Mouse (Mus musculus) testis, postnatal 14 days (tissue): ENCODE results near the gene Klhdc2.

ENCODE experiments used
- DNase-seq: peaks from one replicate; pipeline ENCODE4 v3.0.0; 2021; ENCODE audit warnings: low spot score

Gene Klhdc2

DNA sequence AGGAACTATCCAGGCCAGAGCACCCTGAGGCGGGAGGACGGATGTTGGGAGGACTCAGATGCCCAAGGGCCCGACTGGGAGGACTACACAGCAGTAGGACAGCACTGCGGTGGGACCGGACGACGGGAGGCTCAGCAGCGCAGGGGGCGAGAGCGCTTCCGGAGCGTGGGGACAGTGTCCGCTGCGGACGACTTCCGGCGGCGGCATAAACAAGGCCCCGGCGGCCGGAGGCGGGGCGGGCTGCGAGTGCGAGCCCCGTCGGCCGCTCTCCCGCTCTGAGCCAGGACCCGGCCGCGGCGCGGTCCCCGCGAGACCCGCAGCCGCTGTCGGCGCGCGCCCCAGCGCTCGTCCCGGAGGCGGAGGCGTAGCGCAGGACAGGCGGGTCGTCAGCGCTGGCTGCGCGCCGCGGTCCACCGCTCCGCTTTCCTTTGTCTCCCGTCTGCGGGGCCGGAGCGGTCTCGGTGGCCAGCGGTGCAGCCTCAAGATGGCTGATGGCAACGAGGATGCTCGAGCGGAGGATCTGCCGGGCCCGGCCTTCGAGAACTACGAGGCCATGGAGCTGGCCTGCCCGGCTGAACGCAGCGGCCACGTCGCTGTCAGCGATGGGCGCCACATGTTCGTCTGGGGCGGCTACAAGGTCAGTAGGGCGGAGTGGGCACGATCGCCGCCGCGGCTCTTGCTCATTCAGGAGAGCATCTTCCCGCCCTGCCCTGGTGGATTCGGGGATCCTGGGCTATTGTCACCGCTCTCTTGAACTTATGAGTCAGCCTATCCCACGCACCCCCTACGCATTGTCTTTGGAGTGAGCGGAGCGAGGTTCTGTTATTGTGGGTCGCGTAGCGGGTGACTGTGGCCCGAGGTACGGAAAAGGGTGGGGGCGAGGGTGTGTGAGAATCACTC is at the start of gene Klhdc2:
Gene Klhdc2, plus strand, starts transcription at position 171 of the 900 bp plus-strand sequence.
- peak; percentile 93 for DNase-seq

DNA sequence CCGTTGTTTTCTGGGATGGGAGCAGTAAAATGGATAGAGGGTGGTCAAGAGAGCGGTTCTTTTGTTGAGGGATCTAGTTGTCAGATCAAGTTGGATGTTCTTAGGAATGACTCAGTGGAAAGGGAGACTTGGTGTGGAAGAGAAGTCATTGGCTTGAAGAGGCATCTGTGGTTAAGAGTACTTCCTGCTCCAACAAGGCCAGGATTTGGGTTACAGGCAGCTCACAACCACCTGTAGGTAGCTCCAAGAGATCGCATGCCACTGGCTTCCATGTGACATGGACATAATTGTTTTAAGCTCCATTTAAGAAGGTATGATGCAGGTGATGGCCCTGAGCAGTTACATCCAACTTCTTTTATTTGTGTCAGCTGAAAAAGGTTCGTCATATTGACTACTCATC is 46.7 kb upstream of the Klhdc2 start:
- no peak for DNase-seq

DNA sequence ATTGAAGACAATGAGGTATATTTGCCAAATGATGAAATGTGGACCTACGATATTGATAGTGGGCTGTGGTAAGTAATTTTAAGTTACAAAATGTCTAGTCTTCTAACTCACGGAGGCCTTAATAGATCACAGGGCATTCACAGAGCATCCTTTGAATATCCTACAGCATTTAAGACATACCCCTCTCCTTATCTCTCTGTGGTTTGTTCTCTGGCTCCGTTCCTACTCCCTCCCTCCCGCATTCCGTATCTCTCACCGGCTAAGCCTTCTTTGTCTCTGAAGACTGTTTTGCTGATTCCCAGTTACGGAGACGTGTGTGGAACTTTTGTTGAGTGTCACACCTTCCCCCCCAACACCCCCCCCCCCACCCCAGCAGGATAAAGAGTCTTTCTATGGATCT is 45.7 kb upstream of the Klhdc2 start:
- DNase-seq, result peak; percentile 31

DNA sequence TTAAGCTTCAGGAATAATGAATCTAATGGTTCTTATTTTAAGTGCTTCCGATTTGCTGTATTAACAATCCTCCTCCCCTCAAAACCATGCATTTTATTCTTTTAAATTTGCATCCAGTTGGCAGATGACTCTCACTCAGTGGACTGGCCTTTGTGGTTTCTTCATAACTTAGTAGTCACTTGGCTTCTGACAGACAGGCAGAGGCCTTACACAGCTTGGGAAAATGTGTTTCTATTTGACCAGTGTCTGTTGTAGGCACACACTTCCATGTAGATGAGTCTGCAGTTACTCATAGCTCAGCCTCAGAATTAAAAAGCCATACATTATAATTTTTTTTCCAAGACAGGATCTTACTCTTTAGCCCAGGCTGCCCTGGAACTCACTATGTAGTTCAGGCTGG is 42.7 kb upstream of the Klhdc2 start:
- no peak for DNase-seq

DNA sequence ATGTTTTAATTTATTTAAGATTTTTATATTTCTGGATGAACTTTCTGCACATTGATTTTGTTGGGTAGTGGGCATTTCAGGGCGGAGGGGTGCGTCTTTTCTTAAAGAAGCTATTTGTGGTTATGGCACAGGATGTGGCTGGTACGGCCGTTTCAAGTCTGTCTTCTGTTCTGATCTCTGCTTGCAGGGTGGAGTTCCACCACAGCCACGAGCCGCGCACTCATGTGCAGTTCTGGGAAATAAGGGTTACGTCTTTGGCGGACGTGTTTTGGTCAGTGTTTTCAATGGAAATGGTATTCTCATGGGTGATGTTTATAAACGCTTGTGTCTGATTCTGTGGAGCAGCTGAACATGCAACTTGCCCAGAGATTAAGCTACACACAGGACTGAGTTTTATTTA is 38.6 kb upstream of the Klhdc2 start:
- DNase-seq, result no peak

DNA sequence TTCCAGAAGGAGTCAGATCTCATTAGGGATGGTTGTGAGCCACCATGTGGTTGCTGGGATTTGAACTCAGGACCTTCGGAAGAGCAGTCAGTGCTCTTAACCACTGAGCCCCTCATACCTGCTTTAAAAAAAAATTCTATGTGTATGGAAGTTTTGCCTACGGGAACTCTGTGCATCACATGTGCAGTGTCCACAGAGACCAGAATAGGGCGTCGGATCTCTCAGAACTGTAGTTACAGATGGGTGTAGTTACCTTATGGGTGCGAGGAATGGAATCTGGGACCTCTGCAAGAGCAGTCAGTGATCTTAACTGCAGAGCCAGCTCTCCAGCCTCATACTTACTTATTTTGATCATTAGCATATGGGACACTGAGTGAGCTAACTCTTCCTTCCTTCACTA is 34.2 kb upstream of the Klhdc2 start:
- DNase-seq, result no peak

DNA sequence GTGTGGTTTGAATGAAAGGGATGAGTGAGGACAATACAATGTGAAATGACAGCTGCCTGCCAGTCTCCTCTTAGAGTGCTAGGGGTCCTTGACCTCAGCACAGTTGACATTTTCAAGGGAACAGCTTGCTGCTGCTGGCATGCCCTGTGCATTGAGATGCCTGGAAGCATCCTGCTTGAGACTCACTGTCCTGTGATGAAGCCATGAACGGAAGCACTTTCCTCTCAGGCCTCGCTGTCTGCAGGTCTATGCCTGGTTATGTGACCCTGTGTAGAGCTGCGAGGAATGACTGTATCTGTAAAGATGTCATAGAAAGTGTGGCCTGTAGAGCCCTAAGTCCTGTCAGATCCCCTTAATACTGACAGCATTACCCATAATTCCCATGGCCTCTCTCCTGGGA is 31.4 kb upstream of the Klhdc2 start:
- no peak for DNase-seq

DNA sequence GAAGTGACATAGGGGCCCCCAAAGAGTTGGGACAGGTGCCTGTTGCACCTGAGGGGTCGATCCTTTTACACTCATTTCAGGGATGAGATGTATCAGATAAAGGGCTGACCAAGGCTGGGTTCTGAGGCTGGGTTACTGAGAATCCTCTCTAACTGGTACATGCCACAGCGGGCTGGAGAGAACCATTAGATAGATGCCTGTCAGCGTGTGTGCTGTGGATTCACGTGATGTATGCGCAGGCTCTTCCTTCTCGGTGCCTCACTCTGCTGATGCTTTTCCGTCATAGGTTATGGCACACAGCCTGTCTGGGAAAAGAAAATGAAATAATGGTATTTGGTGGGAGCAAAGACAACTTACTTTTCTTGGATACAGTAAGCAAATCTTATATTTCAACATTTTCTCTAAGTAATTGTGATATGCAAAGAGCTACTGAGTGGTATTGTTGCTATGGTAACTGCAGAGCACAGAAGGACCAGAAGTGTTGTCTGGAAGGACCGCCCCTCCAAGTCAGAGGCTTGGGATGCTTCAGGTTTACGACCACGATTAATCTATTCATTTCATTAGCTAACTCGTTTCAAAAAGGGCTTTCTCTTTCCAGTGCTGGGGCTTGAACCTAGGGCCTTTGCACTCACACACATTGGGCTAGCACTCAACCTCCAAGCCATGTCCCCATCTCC is 28.4 kb upstream of the Klhdc2 start:
- no peak for DNase-seq

DNA sequence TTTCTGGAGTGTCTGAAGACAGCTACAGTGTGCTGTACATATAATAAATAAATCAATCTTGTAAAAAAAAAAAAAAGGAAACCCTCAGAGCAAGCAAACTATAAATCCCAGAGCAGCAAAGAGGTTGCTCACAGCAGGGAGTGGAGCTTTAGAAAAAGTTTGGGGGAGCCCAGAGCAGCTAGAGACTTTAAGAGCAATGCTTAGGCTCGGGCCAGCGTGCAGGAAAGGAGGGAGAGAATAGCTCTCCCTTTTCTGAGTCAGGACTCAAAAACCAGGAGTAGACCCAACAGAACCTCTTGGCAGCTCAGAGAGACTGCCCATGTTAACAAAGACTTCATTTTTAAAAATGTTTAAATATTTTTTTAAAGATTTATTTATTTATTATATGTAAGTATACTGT is 27.5 kb upstream of the Klhdc2 start:
- no peak for DNase-seq

DNA sequence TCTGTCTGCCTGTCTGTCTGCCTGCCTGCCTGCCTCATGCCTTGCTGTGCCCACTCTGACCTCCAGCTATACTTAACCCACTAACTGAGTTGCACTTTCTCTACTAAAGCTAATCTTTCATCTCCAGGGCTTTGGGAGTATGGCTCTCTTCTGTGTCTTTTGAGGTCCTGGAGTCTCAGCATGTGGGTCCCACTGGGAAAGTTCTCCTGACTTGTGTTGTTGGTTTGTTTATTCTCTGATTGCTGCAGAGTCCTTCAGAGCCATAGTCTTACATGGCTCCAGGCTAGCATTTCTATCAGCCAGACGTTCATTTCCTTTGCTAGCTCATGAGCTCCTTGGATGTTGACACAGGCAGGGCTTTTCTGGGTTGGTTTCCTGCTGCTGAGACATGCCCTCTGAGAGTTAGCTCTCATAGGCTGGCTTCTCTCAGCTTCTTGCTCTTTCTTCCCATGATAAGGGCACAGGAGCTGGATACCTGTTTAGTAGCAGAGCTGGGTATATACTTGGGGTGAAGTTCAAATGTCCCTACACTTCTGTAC is 16.5 kb upstream of the Klhdc2 start:
- DNase-seq, result no peak

DNA sequence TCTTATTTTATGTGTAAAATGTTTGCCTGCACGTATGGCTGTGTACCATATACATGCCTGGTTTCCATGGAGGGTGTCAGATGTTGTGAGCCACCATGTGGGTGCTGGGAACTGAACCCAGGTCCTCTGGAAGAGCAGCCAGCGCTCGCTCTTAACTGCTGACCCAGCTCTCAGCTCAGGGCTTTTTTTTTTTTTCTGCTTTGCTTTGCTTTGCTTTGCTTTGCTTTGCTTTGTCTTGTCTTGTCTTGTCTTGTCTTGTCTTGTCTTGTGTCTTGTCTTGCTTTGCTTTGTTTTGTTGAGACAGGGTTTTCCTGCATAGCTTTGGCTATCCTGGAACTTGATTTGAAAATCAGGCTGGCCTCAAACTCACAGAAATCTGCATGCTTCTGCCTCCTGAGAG is 15.6 kb upstream of the Klhdc2 start:
- DNase-seq, result no peak

DNA sequence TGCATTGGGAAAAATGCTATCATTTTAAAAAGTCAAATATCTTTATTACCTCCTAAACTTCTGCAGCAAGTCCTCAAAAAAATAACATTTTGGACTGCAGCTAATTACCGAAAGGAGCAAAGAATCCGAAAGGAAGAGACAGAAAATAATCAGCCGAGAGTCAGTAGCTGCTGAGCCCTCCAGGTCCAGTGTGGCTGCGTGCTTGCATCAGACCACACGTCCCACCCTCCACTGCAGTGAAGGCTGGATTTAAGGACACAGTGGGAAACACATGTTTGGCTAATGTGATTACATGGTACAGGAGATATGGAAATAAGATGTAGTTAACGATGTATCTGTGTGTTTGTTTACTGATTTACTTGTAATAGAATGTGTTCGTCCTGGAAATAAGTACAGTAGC is 13.3 kb upstream of the Klhdc2 start:
- no peak for DNase-seq

DNA sequence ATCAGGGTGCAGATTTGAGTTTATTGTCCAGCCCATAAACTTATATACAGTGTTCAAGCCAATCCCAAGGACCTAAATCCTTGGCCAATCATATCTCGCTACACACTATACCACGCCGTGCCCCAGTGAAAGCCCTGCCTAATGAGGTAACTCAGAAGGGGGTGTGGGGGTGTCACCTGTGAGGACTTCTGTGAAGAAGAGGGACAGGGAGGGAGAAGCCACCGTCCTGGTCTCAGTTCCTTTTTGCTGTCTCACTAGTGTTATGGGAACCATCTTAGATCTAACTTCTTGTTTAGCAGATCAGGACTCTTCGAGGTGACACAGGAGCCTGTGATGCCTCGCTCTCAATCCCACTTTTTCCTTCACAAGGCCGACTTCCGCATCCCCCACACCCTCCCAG is 8.9 kb upstream of the Klhdc2 start:
- no peak for DNase-seq

DNA sequence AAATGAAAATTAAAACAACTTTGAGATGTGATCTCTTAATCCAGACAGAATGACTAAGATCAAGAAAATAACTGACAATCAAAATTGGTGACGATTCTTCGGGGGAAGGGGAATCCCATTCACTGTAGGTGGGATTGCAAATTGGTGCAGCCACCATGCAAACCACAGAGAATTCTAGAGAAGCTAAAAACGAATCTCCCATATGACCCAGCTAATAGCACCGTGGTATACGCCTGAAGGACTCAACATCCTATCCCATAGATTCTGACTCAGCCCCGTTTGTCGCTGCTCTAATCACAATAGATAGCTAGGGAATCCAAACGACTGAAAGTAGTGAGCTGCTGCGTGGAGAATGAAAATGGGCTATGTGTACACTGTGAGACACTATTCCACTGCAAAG is 7.8 kb upstream of the Klhdc2 start:
- DNase-seq, result no peak

DNA sequence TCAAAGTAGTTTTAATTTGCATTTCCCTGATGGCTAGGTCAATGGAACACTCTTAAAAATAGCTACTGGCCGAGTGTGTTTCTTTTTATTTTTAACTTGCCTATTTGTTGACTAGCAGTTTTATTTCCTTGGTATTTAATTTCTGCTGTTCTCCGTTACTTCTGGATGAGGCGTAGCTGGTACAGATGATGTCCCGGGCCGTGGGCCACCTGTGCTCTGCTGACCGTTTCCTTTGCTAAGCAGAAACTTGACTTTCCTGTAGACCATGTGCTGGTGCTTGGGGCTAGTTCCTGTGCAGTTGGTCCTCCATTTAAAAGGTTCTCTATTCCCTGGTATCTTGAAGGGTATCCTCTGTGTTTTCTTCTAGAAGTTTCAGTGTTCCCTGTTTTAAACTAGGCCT is 4.1 kb upstream of the Klhdc2 start:
- no peak for DNase-seq

DNA sequence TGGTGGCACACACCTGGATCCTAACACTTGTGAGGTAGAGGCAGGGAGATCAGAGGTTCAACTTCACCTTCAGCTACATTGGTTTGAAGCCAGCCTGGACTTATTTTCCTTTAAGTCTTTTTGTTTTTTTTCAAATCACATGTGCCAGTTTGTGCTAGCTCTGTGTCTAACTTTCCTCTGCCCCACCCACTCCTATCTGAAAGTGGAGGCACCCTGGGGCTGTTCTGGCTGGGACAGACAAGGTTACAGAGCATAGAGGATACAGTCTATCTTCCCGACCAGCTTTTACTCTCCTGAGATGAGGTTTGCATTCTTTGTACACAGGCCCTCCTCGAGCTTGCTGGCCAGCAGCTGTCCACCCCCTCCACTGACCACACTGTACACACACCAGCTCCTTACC is 2.7 kb upstream of the Klhdc2 start:
- DNase-seq, result no peak

DNA sequence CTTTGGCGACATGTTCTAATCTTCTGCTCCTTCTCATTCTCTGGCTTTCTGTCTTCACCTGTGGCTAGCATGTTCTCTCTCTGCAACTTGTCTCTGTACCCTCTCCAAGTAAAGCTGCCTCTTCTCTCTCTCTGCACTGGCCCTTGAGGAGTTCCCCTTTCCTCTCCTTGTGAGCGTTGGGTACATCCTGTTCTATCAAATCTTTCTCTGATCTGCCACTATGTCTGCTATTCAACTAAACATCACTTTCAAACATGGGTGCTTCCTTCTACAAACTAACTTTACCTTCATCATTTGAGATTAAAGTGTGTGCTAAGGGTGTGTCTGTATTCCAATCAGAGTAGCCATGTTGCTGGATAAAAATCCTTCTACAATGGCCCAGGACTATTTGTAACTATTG is 1.5 kb upstream of the Klhdc2 start:
- DNase-seq, result no peak

DNA sequence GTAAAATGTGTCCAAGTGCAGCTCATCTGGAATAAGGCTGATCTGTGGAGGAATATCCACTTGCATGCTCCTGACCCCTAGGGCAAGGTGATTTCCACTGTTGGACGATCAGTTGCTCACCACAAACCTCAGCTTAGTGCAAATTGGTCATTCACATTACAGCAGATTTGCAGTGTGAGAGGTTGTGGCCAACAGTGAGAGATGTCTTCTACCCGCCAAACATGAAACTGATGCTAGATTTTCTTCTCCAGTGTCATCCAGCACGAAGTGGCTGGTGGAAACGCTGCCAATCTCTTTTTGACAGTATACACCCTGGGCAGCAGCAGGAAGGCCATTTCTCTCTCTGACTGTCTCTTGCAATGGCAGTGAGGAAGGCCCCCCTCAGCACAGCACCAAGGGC is 830 bp upstream of the Klhdc2 start:
- no peak for DNase-seq

DNA sequence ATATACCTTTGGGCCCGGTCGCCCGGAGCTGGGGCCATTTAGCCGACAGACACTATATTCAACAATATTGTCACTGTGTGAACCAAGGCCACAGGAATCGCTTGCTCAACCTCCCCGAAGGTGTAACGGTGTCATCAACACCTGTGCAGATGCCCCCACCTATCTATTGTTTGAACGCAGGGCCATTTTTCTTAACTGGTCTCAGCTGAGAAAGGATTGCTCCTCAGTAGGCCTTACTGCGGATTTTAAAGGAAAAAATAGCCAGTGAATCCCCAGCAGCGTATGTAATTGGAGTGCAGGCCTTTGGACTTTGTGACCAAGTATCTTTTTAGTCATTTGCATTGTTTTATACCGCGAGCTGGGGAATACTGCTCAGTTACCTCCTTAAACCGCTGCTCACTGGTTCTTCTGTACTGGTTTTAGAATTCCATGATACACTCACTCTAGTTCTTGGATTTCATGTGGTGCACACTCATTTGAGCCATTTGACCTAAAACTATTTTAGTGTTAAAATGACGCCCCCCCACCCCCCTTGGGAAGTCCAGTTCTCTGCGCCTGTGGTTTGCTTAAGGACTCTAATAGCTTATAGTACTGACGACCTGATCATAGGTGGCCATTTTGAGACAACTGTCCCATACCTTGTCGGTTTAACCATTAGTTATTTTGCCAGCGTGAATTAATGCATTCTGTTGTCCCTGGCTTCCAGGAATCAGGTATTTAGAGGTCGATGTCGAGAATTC is 1.1 kb downstream of the Klhdc2 start:
- no peak for DNase-seq

DNA sequence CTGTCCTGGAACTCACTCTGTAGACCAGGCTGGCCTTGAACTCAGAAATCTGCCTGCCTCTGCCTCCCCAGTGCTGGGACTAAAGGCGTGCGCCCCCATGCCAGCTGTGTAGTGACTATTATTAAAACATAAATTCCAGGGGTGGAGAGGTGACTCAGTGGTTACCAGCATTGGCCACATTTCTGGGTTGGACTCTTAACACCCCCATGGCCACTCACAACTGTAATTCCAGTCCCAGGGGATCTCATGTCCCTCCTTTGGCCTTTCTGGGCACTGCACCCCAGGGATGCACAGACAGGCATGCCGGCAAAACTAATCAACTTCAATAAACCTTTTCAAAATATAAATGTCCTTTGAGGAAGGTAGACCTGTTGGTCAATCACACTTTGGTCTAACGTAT is 1.8 kb downstream of the Klhdc2 start:
- DNase-seq, result no peak

DNA sequence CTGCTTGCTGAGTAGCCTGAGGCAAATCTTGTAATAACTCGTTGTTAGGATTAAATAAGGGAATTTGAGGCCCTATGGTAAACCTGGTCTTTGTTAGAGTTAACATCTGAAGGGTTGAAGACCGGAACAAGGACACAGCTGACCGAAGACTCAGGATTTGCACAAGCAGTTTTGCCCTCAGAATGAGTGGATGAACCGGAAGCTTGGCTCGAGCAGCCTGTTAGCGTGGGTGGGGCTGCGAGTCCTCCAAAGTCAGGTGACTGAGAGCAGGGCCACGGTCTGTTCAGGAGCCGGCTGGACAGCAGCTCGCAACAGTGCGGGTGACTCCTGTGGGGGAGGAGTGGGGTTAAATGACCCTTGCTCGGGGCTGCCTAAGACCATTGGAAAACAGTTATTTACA is 2.8 kb downstream of the Klhdc2 start:
- DNase-seq, result peak; percentile 66

DNA sequence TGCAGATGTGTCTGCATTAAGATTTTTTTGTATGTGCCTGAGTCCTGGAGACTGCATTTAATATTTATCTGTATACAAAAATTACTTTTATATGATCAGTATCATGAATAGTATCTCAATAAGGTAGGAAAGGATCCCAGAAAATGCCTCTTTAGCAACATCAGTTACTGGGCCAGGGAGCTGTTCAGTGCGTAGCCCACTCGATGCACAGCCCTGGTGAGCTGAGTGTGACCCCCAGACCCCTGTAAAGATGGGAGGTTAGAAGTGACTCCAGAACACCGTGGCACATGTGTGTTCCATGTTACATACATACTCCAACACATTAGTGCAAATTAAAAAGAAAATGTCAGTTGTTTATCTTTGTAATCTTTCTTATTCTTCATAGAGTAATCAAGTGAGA is 3.4 kb downstream of the Klhdc2 start:
- no peak for DNase-seq

DNA sequence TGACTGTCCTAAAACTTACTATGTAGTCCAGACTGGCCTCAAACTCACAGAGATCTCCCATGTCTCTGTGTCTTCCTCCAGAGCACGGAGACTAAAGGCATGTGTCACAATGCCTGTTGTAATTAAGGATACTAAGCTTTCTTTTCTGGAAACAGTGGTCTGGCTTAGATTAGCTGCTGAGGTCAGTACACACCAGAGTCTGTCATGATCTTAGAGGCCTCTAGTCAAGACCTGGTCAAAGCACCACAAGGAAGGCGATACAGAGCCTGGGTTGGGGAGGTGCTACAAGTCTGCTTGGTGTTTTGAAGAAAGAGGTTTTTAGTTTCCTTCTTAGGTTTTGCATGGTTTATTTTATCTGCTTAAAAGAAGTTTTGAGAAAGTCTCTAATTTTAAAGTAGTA is 3.9 kb downstream of the Klhdc2 start:
- no peak for DNase-seq
